Mouse (Mus musculus): ENCODE measurements around the gene Dync1li1. TPM values are rescaled to one million over a fixed set of nuclear protein-coding genes. Genes with fewer than 3 reads are reported as not detected.
A peak's percentile ranks its signal among the peaks of the same experiment; 100 is the strongest.

The Dync1li1 gene
- polyA plus RNA-seq, 1 experiment from 2014 or later, result 78.2 TPM

DNA sequence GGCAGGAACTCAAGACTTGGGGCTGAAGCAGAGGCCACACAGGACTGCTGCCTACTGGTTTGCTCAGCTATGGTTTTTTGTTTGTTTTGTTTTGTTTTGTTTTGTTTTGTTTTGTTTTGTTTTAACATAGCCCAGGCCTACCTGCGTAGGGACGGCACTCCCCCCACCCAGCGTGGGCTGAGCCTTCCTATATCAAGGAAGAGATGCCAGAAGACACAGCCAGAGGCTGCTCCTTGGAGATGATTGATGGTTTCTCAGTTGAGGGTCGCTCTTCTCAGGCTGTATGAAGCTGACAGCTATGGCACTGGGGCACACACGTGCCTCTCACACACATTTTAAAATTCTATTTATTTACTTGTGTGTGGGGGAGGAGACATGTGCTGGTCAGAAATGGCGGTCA lies 27.6 kb upstream of the Dync1li1 start:
- WGBS, result 86% methylated on average over 6 of the region's 6 CpGs

DNA sequence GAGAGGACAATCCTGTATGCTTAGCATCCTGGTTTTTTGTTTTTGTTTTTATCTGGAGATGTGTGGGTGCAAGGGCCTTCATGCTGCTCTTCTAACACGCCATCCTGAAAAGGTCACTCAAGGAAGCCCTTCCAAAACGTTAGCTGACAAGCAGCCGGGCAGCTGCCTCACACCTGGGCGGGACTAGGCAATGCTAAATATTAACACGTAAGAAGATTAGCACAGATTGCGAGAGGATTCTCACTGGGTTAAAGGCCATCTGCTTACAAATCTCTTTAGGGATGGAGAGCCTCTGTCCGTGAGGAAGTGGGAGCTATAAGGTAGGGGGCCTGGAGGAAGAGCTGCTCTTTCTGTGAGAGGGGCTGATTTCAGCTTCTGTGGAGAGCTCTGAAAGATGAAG lies 26.6 kb upstream of the Dync1li1 start:
- DNase-seq (ENCODE audit: low spot score), result no peak

More for the DNA sequence above, 27.6 kb upstream of the Dync1li1 start:
- H3K36me3 ChIP-seq, result no peaks in the 10 kb centered on the region
- no peaks in the 10 kb centered on the region for H3K27me3 ChIP-seq (ENCODE audit: low read depth, poor library complexity, severe bottlenecking)
- DNase-seq (ENCODE audit: low spot score), result no peak
- no peak overlapping the region for H3K4me3 ChIP-seq
- H3K9me3 ChIP-seq (replicated peaks), result no peaks in the 10 kb centered on the region
- no peak overlapping the region for H3K27ac ChIP-seq
- no peaks in the 10 kb centered on the region for H3K4me1 ChIP-seq

DNA sequence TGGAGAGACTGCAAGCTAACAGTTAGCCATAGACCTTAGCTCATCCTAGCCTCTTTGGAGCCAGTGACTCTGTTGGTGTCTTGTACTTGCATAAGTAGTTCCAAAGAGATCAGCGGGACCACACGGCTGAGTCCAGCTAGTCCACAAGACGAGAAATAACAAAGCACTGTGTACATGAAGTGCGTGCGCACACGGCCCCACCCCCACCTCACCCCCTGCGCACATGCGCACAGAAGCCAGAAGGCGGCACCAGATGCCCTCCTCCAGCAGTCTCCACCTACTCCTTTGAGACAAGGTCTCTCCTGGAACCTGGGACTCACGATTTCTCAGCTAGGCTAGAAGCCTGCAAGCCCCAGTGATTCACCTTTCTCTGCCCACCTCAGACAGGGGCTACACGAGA lies 24.8 kb upstream of the Dync1li1 start:
- WGBS, result 88% methylated on average over 11 of the region's 11 CpGs
- H3K27ac ChIP-seq, result no peak overlapping the region
- H3K4me1 ChIP-seq, result no peaks in the 10 kb centered on the region
- H3K27me3 ChIP-seq (ENCODE audit: low read depth, poor library complexity, severe bottlenecking), result no peaks in the 10 kb centered on the region
- H3K9me3 ChIP-seq (replicated peaks), result no peaks in the 10 kb centered on the region
- no peak overlapping the region for H3K4me3 ChIP-seq
- no peaks in the 10 kb centered on the region for H3K36me3 ChIP-seq
- no peak for DNase-seq (ENCODE audit: low spot score)

More for the DNA sequence above, 26.6 kb upstream of the Dync1li1 start:
- Histone ChIP-seq H3K27ac (no peak overlapping the region), H3K4me1 (no peaks in the 10 kb centered on the region), H3K9me3 (replicated peaks) (no peaks in the 10 kb centered on the region), H3K4me3 (no peak overlapping the region), H3K27me3 (ENCODE audit: low read depth, poor library complexity, severe bottlenecking) (no peaks in the 10 kb centered on the region), H3K36me3 (no peaks in the 10 kb centered on the region)
- WGBS, result 51% methylated on average over 7 of the region's 7 CpGs

DNA sequence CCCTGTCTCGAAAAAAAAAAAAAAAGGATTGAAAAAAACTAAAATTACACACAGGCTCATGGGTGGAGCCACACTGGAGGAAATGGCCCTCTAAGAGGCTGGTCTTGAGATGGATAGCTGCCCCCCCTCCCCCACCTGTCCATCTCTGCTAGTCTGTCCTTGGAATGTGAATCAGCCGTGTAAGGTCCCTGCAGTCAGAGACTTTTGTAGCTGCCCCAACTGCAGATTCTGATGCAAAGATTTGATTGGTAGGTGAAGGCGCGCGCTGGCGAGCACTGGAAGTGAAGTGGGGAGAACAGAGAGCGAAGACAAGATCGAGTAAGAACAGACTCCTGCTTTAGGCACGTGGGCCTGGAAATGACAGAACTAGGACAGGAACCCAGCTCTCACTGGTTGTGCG lies 21.7 kb upstream of the Dync1li1 start:
- H3K27ac ChIP-seq, result no peak overlapping the region
- WGBS, result 86% methylated on average over 10 of the region's 10 CpGs
- DNase-seq (ENCODE audit: low spot score), result no peak
- H3K36me3 ChIP-seq, result no peaks in the 10 kb centered on the region
- H3K9me3 ChIP-seq (replicated peaks), result no peaks in the 10 kb centered on the region
- no peak overlapping the region for H3K4me3 ChIP-seq
- no peaks in the 10 kb centered on the region for H3K4me1 ChIP-seq
- no peaks in the 10 kb centered on the region for H3K27me3 ChIP-seq (ENCODE audit: low read depth, poor library complexity, severe bottlenecking)

DNA sequence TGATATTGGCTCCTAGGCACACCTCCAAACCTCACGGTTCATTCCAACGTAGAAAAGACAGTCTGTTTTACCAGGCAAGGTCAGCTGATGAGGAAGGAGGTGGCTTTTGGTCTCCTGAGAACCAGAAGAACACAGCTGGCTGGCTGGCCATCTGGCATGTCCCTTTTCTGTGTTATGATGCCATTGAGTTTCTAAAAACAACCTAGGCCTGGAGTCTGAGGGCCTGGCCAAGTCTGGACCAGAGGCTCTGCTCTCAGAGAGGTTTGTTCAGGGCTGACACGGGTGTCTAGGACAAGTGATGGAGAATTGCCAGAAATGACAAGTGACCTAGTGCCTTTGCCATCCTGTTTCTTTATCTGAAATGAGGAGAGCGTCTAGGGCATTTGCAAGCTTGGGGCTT lies 20.5 kb upstream of the Dync1li1 start:
- Histone ChIP-seq H3K9me3 (replicated peaks) (no peaks in the 10 kb centered on the region), H3K27ac (no peak overlapping the region), H3K4me3 (no peak overlapping the region), H3K36me3 (no peaks in the 10 kb centered on the region), H3K27me3 (ENCODE audit: low read depth, poor library complexity, severe bottlenecking) (0 out of 2 replicates have a peak, but pooled peaks cover 2% of the 10 kb centered on the region), H3K4me1 (peaks cover 5% of the 10 kb centered on the region)
- 89% methylated on average over 4 of the region's 4 CpGs for WGBS
- no peak for DNase-seq (ENCODE audit: low spot score)

DNA sequence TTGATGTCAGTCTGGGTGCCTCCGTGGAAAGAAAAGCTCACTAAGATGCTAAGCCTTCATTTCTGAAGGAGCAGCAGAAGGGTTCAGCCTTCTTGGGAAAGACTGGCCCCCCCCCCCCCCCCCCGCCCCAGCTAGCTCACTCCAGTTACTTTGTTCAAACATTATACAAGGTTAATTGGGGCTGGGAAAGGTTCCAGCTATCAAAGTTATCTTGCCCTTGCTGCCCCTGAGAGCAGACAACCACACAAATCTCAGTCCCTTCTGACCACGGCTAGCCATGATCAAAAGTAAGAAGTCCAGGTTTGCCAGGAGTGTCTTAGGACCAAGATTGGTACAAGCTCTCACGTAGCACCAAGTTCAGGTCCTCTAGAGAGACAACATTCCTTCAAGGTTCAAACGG lies 19.6 kb upstream of the Dync1li1 start:
- no peaks in the 10 kb centered on the region for H3K36me3 ChIP-seq
- H3K4me1 ChIP-seq, result peaks cover 13% of the 10 kb centered on the region
- H3K27me3 ChIP-seq (ENCODE audit: low read depth, poor library complexity, severe bottlenecking), result 0 out of 2 replicates have a peak, but pooled peaks cover 5% of the 10 kb centered on the region
- H3K27ac ChIP-seq, result no peak overlapping the region
- no peak for DNase-seq (ENCODE audit: low spot score)
- WGBS, result 79% methylated on average over 5 of the region's 5 CpGs
- H3K4me3 ChIP-seq, result no peak overlapping the region
- H3K9me3 ChIP-seq (replicated peaks), result no peaks in the 10 kb centered on the region

DNA sequence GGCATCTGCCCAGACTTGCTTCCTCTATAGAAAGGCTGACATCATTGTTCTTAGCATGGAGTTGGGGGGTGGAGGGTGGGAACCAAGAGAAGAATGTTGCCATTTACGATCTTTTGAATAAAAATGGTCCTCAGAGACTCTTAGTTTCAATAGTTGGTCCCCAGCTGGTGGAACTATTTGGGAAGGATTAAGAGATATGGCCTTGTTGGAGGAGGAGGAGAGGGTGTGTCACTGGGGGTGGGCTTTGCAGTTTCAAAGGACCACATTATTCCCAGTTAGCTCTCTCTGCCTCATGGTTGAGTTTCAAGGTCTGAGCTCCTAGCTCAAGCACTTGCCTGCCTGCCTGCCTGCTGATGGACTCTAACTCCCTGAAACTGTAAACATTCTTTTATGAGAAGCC lies 16.6 kb upstream of the Dync1li1 start:
- no peak overlapping the region for H3K4me3 ChIP-seq
- H3K9me3 ChIP-seq (replicated peaks), result no peaks in the 10 kb centered on the region
- peaks cover 13% of the 10 kb centered on the region for H3K4me1 ChIP-seq
- H3K27me3 ChIP-seq (ENCODE audit: low read depth, poor library complexity, severe bottlenecking), result 0 out of 2 replicates have a peak, but pooled peaks cover 5% of the 10 kb centered on the region
- no peak for DNase-seq (ENCODE audit: low spot score)
- 71% methylated on average over 1 of the region's 1 CpGs for WGBS
- no peaks in the 10 kb centered on the region for H3K36me3 ChIP-seq
- no peak overlapping the region for H3K27ac ChIP-seq

DNA sequence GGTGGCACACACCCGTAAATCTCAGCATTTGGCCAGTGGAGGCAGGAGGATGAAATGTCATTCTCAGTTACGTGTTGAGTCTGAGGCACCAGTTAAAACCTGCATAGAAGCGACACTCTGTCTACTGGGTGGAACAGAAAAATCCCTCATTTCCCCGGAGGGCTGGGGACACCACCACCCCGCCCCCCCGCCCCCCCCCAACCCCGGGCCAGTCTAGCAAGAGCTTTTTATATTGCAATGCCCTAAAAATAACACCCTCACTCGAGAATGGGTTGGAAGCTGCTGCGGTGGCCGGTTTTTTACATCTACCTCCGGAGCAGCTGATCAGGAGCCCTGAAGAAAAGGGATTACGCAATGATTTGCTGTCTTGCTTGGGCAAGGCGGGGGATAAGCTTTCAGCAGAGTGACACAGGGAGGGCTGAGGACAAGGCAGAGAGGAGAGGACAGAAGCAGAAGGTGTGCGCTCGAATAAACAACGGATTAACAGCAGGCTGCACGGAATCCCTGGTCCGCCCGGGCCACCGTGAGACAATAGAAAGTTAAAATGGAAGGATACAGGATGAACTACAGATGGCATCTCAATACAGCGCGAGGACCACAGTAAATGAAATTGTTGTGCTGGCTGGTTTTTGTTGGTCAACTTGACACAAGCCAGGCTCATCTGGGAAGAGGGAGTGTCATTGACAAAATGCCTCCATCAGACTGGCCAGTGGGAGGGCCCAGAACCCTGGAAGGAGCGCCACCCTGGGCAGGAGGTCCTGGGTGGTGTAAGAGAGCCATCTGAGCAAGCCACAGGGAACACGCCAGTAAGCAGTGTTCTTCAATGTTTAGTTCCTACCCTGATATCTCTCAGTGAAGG lies 15.7 kb upstream of the Dync1li1 start:
- DNase-seq (ENCODE audit: low spot score), result peak; percentile 41
- H3K36me3 ChIP-seq, result no peaks in the 10 kb centered on the region
- peak overlapping the region; percentile 45 for H3K4me3 ChIP-seq
- peaks cover 13% of the 10 kb centered on the region for H3K4me1 ChIP-seq
- 0 out of 2 replicates have a peak, but pooled peaks cover 5% of the 10 kb centered on the region for H3K27me3 ChIP-seq (ENCODE audit: low read depth, poor library complexity, severe bottlenecking)
- 6% methylated on average over 24 of the region's 24 CpGs for whole genome bisulfite sequencing
- H3K9me3 ChIP-seq (replicated peaks), result no peaks in the 10 kb centered on the region
- no peak overlapping the region for H3K27ac ChIP-seq

GRCm38 (mm10) chr9:114673626-114674025 lies 15.0 kb upstream of the Dync1li1 start:
- WGBS, result 52% methylated on average over 2 of the region's 2 CpGs
- H3K9me3 ChIP-seq (replicated peaks), result no peaks in the 10 kb centered on the region
- H3K4me3 ChIP-seq, result no peak overlapping the region
- no peak for DNase-seq (ENCODE audit: low spot score)
- no peaks in the 10 kb centered on the region for H3K36me3 ChIP-seq
- H3K27ac ChIP-seq, result no peak overlapping the region
- H3K27me3 ChIP-seq (ENCODE audit: low read depth, poor library complexity, severe bottlenecking), result 0 out of 2 replicates have a peak, but pooled peaks cover 5% of the 10 kb centered on the region
- peaks cover 13% of the 10 kb centered on the region for H3K4me1 ChIP-seq

- Histone ChIP-seq H3K36me3 (no peaks in the 10 kb centered on the region), H3K4me3 (no peak overlapping the region), H3K27me3 (ENCODE audit: low read depth, poor library complexity, severe bottlenecking) (no peaks in the 10 kb centered on the region), H3K9me3 (replicated peaks) (no peaks in the 10 kb centered on the region), H3K4me1 (peaks cover 2% of the 10 kb centered on the region; the same call in 1 of the 2 replicates), H3K27ac (no peak overlapping the region)
- DNase-seq (ENCODE audit: low spot score), result no peak
- WGBS, result 90% methylated on average over 5 of the region's 5 CpGs
Observed at GRCm38 (mm10) chr9:114678576-114678975, 10.0 kb upstream of the Dync1li1 start.

- no peaks in the 10 kb centered on the region for H3K36me3 ChIP-seq
Observed at GRCm38 (mm10) chr9:114679944-114680343, 8.6 kb upstream of the Dync1li1 start.

DNA sequence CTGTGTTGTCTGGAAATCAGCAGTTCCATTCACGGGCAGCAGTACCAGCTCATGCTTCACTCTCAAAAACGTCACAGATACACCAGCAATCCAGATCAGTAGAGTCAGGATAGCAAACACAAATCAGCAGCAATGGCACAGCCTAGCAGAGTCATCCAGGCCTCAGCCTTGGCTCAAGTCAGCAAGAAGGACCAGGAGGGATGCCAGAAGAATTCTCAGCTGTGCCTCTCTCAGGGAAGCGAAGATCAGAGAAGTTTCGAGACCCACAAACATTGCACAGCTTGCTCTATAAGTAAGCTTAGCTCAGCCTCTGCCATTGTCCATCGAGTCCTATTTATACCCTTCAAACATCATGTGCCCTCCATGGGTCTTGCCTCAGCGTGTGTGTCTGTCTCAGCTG lies 8.1 kb upstream of the Dync1li1 start:
- Histone ChIP-seq H3K4me3 (no peak overlapping the region), H3K27ac (no peak overlapping the region), H3K27me3 (ENCODE audit: low read depth, poor library complexity, severe bottlenecking) (no peaks in the 10 kb centered on the region), H3K9me3 (replicated peaks) (no peaks in the 10 kb centered on the region), H3K36me3 (no peaks in the 10 kb centered on the region), H3K4me1 (no peaks in the 10 kb centered on the region)
- 86% methylated on average over 6 of the region's 6 CpGs for WGBS
- DNase-seq (ENCODE audit: low spot score), result no peak

More at GRCm38 (mm10) chr9:114679944-114680343, 8.6 kb upstream of the Dync1li1 start:
- no peaks in the 10 kb centered on the region for H3K9me3 ChIP-seq (replicated peaks)
- WGBS, result 86% methylated on average over 5 of the region's 5 CpGs
- no peaks in the 10 kb centered on the region for H3K4me1 ChIP-seq
- no peaks in the 10 kb centered on the region for H3K27me3 ChIP-seq (ENCODE audit: low read depth, poor library complexity, severe bottlenecking)
- no peak for DNase-seq (ENCODE audit: low spot score)
- no peak overlapping the region for H3K27ac ChIP-seq
- H3K4me3 ChIP-seq, result no peak overlapping the region

DNA sequence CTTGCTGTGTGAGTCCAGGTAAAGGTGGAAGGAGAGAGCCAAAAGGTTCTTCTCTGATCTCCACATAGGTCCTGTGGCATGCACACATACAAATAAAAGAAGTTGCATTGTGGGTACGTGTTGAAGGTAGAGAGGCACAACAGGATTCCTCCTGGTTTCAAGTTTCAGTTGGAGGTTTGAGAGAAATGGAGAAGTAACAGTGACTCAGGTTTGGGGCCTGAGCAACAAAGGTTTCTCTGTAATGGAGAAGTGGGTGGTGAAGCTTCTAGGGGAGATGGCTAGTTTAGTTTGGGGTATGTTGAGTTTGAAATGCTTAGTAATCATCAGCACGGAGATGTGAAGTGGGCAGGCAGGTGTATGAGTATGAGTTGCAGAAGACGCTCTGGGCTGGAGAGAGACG lies 6.4 kb upstream of the Dync1li1 start:
- Histone ChIP-seq H3K36me3 (no peaks in the 10 kb centered on the region), H3K4me1 (no peaks in the 10 kb centered on the region), H3K27me3 (ENCODE audit: low read depth, poor library complexity, severe bottlenecking) (no peaks in the 10 kb centered on the region), H3K9me3 (replicated peaks) (no peaks in the 10 kb centered on the region), H3K4me3 (no peak overlapping the region), H3K27ac (no peak overlapping the region)
- DNase-seq (ENCODE audit: low spot score), result no peak
- 81% methylated on average over 4 of the region's 4 CpGs for WGBS
